Mouse (Mus musculus): Measurements from ENCODE around the gene Ctsw.

DNA sequence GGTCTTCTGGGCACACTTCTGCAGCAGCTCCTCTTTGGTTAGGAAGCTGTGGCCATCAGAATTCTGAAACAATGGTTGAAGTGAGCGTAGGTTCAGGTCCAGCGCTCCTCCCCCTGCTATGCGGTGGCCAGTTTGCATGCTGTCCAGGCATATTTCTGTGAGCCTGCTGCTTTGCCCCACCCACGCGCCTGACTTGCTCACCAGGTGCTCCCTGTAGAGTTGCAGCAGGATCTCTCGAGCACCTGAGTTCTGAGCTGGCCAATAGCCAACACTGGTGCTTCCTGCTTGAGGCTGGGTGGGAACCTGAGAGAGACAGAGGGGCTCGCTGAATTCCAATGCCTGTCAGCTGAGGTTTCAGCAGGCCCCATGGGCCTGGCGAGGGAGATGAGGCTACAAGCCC is 18.0 kb upstream of the Ctsw start:
- TF ChIP-seq CTCF (conservative IDR thresholded peaks at IDR 0.05; ENCODE audit: low read length) (no peak), NANOG (IDR thresholded peaks at IDR 0.05; ENCODE audit: borderline replicate concordance, low read length) (no peak), POU5F1 (IDR thresholded peaks at IDR 0.05; ENCODE audit: borderline replicate concordance, low read length) (no peak)
